Mouse (Mus musculus): ENCODE data around the gene Ptgr1.

- TF ChIP-seq POLR2A (IDR thresholded peaks at IDR 0.05; ENCODE audit: extremely low read depth, insufficient read depth, low read length), result no peak
- TF ChIP-seq CTCF (IDR thresholded peaks at IDR 0.05; ENCODE audit: extremely low read depth, insufficient read depth, low read length), result no peak
Measured at GRCm38 (mm10) chr4:58944695-58945094, 42.2 kb downstream of the Ptgr1 start.

Data from cortical plate, adult 2 months (tissue).